Mouse (Mus musculus): ENCODE results near the gene Shmt2. TPM values are rescaled to one million over a fixed set of nuclear protein-coding genes. Genes with fewer than 3 reads are reported as not detected.

Shmt2 gene
- polyA plus RNA-seq (2014; fragmentation: Illumina TruSeq; extraction: RNeasy Lipid Tissue Mini Kit (QIAGEN cat#74804); ENCODE audit: low read depth, low replicate concordance) = 75.6 TPM

DNA sequence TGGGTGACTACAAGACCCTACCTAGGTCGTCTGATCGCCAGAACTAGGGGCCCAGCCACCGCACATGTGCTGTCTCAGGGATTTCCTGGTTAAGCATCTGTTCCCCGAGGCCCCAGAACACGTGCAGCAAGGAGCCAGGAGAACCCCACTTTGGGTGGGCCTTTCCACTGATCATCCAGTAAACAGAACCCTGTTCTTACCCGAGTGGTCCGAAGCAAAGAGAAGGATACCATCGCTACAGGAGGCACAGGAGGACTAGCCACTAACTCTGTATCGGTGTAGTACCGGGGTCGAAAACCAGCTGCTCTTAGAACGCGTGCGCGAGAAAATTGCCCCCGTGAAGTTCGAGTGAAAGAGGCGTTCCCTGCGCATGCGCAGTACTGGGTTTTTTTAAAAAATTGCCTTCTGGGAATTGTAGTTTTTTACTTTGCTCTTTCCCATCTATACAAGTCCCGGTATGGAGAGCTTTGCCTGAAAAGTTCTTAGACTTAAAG lies at the start of gene Shmt2:
Gene Shmt2, minus strand, starts transcription at position 357 of the 494 bp plus-strand sequence.

DNA sequence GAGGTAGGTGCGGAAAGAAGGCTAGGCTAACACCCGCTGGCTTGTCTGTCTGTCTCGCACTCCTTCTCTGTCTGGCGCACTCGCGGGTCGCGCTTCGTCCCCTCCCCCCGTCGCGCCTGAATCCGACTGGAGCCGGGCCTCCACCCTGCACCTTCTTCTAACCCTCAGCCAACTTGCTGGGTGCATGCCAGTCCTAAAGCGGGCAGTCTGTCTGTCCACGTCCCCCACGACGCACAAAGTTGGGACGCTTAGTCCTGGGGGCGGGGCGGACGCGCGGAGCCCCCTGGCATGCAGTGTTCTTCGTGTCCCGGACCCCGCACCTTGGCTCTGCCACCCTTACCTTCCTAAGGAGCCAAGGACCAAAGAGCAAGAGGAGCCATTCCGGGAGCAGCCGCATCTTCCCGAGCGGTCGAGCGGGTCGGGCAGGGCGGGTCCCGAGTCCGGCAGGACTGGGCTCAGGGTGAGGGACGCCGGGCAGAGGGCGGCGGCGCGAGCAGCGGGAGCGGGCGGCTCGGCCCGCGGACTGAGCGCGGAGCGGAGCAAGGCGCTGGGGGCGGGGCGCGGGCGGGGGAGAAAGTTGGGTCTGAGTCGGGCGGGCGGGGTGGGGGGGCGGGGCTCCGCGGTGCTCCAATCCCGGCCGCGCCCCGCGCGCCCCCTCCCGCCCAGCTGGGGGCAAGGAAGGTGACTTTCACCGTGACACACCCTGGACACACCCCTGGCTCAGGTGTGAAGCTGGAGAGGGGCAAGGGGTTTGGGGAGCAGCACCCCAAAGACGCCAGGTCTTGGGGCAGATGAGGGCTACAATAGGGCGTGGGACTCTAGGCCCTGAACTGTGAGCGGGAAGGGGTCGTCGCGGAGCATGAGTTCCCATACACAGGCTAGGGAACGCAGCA lies 12.0 kb upstream of the Shmt2 start, which contains the start of gene Nxph4:
Gene Nxph4, minus strand, starts transcription at position 524 of the 893 bp plus-strand sequence.

DNA sequence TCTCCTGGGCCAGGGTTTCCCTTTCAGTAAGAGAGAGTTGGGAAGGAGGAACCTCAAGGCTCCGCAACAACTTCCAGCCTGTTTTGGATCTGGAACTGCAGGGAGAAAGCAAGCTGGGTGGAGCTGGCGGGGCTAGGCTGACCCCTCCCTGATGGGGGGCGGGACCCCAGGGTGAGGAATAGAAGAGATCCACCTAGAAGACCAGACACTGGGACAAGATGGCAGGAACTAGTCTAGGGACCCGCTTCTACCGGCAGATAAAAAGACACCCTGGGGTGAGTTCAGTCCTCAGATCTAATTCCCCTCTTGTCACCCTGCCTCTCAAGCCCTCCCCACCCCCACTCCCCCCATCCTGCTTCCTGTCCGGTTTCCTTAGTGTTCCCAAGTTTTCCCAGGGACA lies 7.5 kb downstream of the Shmt2 start, which contains the start of gene Ndufa4l2:
Gene Ndufa4l2, plus strand, starts transcription at position 204 of the 400 bp plus-strand sequence.

DNA sequence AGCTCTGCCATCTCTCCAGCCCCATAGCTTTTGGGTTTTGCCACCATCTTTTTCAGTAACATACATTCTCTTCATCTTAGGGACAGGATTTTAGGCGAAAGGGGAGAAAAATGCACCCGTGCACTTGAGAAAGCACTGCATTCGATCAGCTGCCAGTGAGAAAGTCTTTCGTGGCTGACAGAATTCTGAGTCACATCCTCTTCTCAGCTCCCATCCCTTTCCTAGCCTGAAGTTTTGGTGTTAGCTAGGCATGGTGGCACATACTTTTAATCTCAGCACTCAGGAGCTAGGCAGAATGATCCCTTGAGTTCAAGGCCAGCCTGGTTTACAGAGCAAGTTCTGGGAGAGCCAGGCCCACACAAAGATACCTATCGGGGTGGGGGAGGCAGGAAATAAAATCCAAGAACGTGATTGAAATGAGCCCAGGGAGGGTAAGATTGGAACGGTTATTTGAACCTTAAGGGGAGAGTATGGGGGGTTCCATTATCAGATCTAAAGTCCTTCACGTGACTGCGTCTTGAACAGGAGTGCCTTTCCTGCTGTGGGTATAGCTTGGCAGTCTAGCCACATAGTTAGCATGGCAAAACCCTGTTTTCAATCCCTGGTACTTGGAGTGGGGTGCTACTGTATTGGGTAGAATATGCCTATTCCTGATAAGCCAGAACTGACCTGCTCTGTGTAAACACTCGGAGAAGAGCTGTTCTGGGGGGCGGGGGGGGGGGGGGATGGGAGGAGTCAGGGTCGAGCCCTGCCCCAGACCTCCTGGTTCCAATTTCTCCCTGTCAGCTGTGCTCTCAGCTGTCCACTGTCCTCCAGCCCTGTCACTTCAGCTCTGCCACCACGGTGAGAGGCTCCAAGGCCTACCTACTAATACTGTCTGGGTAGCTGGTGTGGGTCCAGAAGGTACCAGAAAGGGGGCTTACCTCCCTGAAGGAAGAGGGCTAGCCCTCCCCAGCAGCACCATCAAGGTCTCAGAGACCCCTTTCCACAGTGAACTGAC lies 21.1 kb downstream of the Shmt2 start, which contains the start of gene Stac3:
Gene Stac3, plus strand, starts transcription at position 793 of the 1,000 bp plus-strand sequence.

Other genes starting within 250 kb of the Shmt2 start
- gene Mbd6, start 233.4 kb downstream of the Shmt2 start, polyA plus RNA-seq (2014; fragmentation: Illumina TruSeq; extraction: RNeasy Lipid Tissue Mini Kit (QIAGEN cat#74804); ENCODE audit: low read depth, low replicate concordance) = 36.5 TPM
- gene Mars, start 210.7 kb downstream of the Shmt2 start, polyA plus RNA-seq (2014; fragmentation: Illumina TruSeq; extraction: RNeasy Lipid Tissue Mini Kit (QIAGEN cat#74804); ENCODE audit: low read depth, low replicate concordance) = 41.3 TPM
- 9.8 TPM for gene Arhgap9, start 200.5 kb downstream of the Shmt2 start, polyA plus RNA-seq (2014; fragmentation: Illumina TruSeq; extraction: RNeasy Lipid Tissue Mini Kit (QIAGEN cat#74804); ENCODE audit: low read depth, low replicate concordance)
- 9.5 TPM for gene Gli1, start 180.5 kb downstream of the Shmt2 start, polyA plus RNA-seq (2014; fragmentation: Illumina TruSeq; extraction: RNeasy Lipid Tissue Mini Kit (QIAGEN cat#74804); ENCODE audit: low read depth, low replicate concordance)
- not detected for gene Inhbe, start 168.0 kb downstream of the Shmt2 start, polyA plus RNA-seq (2014; fragmentation: Illumina TruSeq; extraction: RNeasy Lipid Tissue Mini Kit (QIAGEN cat#74804); ENCODE audit: low read depth, low replicate concordance)
- gene Inhbc, start 152.0 kb downstream of the Shmt2 start, polyA plus RNA-seq (2014; fragmentation: Illumina TruSeq; extraction: RNeasy Lipid Tissue Mini Kit (QIAGEN cat#74804); ENCODE audit: low read depth, low replicate concordance) = not detected
- 70.1 TPM for gene R3hdm2, start 142.1 kb downstream of the Shmt2 start, polyA plus RNA-seq (2014; fragmentation: Illumina TruSeq; extraction: RNeasy Lipid Tissue Mini Kit (QIAGEN cat#74804); ENCODE audit: low read depth, low replicate concordance)
- 2.2 TPM for gene Stac3, start 20.8 kb downstream of the Shmt2 start, polyA plus RNA-seq (2014; fragmentation: Illumina TruSeq; extraction: RNeasy Lipid Tissue Mini Kit (QIAGEN cat#74804); ENCODE audit: low read depth, low replicate concordance)
- gene Ndufa4l2, start 7.5 kb downstream of the Shmt2 start, polyA plus RNA-seq (2014; fragmentation: Illumina TruSeq; extraction: RNeasy Lipid Tissue Mini Kit (QIAGEN cat#74804); ENCODE audit: low read depth, low replicate concordance) = 10.1 TPM
- gene Nxph4, start 12.1 kb upstream of the Shmt2 start, polyA plus RNA-seq (2014; fragmentation: Illumina TruSeq; extraction: RNeasy Lipid Tissue Mini Kit (QIAGEN cat#74804); ENCODE audit: low read depth, low replicate concordance) = 23.4 TPM
- gene Lrp1, start 98.7 kb upstream of the Shmt2 start, polyA plus RNA-seq (2014; fragmentation: Illumina TruSeq; extraction: RNeasy Lipid Tissue Mini Kit (QIAGEN cat#74804); ENCODE audit: low read depth, low replicate concordance) = 188 TPM
- 62.2 TPM for gene Stat6, start 120.5 kb upstream of the Shmt2 start, polyA plus RNA-seq (2014; fragmentation: Illumina TruSeq; extraction: RNeasy Lipid Tissue Mini Kit (QIAGEN cat#74804); ENCODE audit: low read depth, low replicate concordance)
- gene Nemp1, start 144.5 kb upstream of the Shmt2 start, polyA plus RNA-seq (2014; fragmentation: Illumina TruSeq; extraction: RNeasy Lipid Tissue Mini Kit (QIAGEN cat#74804); ENCODE audit: low read depth, low replicate concordance) = 9.3 TPM
- gene Nab2, start 146.1 kb upstream of the Shmt2 start, polyA plus RNA-seq (2014; fragmentation: Illumina TruSeq; extraction: RNeasy Lipid Tissue Mini Kit (QIAGEN cat#74804); ENCODE audit: low read depth, low replicate concordance) = 29.3 TPM
- 0.57 TPM for gene Myo1a, start 182.7 kb upstream of the Shmt2 start, polyA plus RNA-seq (2014; fragmentation: Illumina TruSeq; extraction: RNeasy Lipid Tissue Mini Kit (QIAGEN cat#74804); ENCODE audit: low read depth, low replicate concordance)
- gene Tac2, start 202.0 kb upstream of the Shmt2 start, polyA plus RNA-seq (2014; fragmentation: Illumina TruSeq; extraction: RNeasy Lipid Tissue Mini Kit (QIAGEN cat#74804); ENCODE audit: low read depth, low replicate concordance) = 2.5 TPM
- 8.4 TPM for gene Zbtb39, start 217.1 kb upstream of the Shmt2 start, polyA plus RNA-seq (2014; fragmentation: Illumina TruSeq; extraction: RNeasy Lipid Tissue Mini Kit (QIAGEN cat#74804); ENCODE audit: low read depth, low replicate concordance)
- gene Gpr182, start 229.3 kb upstream of the Shmt2 start, polyA plus RNA-seq (2014; fragmentation: Illumina TruSeq; extraction: RNeasy Lipid Tissue Mini Kit (QIAGEN cat#74804); ENCODE audit: low read depth, low replicate concordance) = 2.6 TPM
- 1.0 TPM for gene Rdh1, start 237.3 kb upstream of the Shmt2 start, polyA plus RNA-seq (2014; fragmentation: Illumina TruSeq; extraction: RNeasy Lipid Tissue Mini Kit (QIAGEN cat#74804); ENCODE audit: low read depth, low replicate concordance)
- gene Rdh16f1, start 237.3 kb upstream of the Shmt2 start, polyA plus RNA-seq (2014; fragmentation: Illumina TruSeq; extraction: RNeasy Lipid Tissue Mini Kit (QIAGEN cat#74804); ENCODE audit: low read depth, low replicate concordance) = 1.6 TPM

Measured in adipose tissue, adult 10 weeks (tissue).